Comparison of ENCODE assay signal across 21 mouse cellular contexts in genomic region chr11:118330777-118331176, GRCm38 (mm10). TPM values are rescaled to one million over a fixed set of nuclear protein-coding genes. Genes with fewer than 3 reads are reported as not detected.
DNase-seq lines count a peak whose midpoint lies in the region; ATAC-seq lines count a peak whose summit lies in the region.
"Had no signal": no experiment of that assay in that cellular context is flagged by ENCODE, and none has a peak within 500 bp of the region (broad histone marks: within the 10 kb centered on the region; RNA-seq: fewer than 3 reads in every experiment).

No protein-coding gene starts in this region.

- ATAC-seq in frontal cortex, adult (ENCODE audit: low TSS enrichment): no peak; the same call in 1 of the 2 replicates
- ATAC-seq: activated CD4-positive, CD25-positive, alpha-beta regulatory T cell, adult 4 months; forebrain, embryonic 16.5 days; intestine, embryonic 15.5 days; liver, embryonic 12.5 days had no signal

- DNase-seq in frontal cortex, adult 2 months (ENCODE audit: extremely low spot score in 1 of 2, low spot score in 1 of 2): peak; percentile 42 to 83
- DNase-seq in left cerebral cortex, adult 18-20 months (ENCODE audit: low spot score in 2 of 2): peak; percentile 71 to 83
- DNase-seq in left cerebral cortex, adult 11 months (ENCODE audit: low spot score): no peak
- DNase-seq in right cerebral cortex, adult 2 months (ENCODE audit: low spot score in 2 of 2): peak; percentile 74 to 77
- DNase-seq in right cerebral cortex, postnatal 4 days: no peak
- peak; percentile 71 for DNase-seq in telencephalon, adult 2 months (ENCODE audit: low read depth, low spot score)
- no peak for DNase-seq in adrenal gland, postnatal 36 days
- DNase-seq: adrenal gland, adult 8-10 months; cerebellum, adult 9-11 months; gastrocnemius, postnatal 36 days; kidney, adult 8-10 months; kidney, postnatal 14 days; lung, adult 18-20 months; lung, postnatal 10 days; thymus, adult 18-20 months; thymus, postnatal 36 days had no signal

RNA-seq across cellular contexts. Expression of gene Cep295nl, which starts 11.5 kb away (rescaled TPM):
- 0.52 and 0.76 TPM in 2 replicates for polyA plus RNA-seq in frontal cortex, adult 2 months (2012; rRNA removed)
- total RNA-seq in left cerebral cortex, adult 18-20 months (2021): 1 to 10 TPM in 1 of 2 experiments, under 1 TPM in 1; 0.82 to 1.3 TPM
- total RNA-seq in adrenal gland, postnatal 36 days (2021): 1 to 10 TPM in 1 of 2 experiments, under 1 TPM in 1; 0.46 to 1.1 TPM

RNA-seq across cellular contexts. Expression of gene Timp2, which starts 24.8 kb away (rescaled TPM):
- polyA plus RNA-seq in frontal cortex, adult 2 months (2012; rRNA removed): 192 and 218 TPM in 2 replicates
- 100 to 1,000 TPM; 232 to 261 TPM for total RNA-seq in left cerebral cortex, adult 18-20 months (2021)
- total RNA-seq in adrenal gland, postnatal 36 days (2021): 100 to 1,000 TPM in 1 of 2 experiments, 10 to 100 TPM in 1; 84.0 to 156 TPM

RNA-seq across cellular contexts. Expression of gene Usp36, which starts 40.7 kb away (rescaled TPM):
- polyA plus RNA-seq in frontal cortex, adult 2 months (2012; rRNA removed): 27.7 and 28.4 TPM in 2 replicates
- total RNA-seq in left cerebral cortex, adult 18-20 months (2021): 10 to 100 TPM; 29.3 to 30.3 TPM
- total RNA-seq in adrenal gland, postnatal 36 days (2021): 10 to 100 TPM; 20.8 to 31.3 TPM

Comparison
In these comparisons a context has a peak if more than half of its experiments do, and no peak if none do; other contexts are left out.
1. DNase-seq: peak in frontal cortex, adult 2 months (2 of 2), left cerebral cortex, adult 18-20 months (2 of 2), right cerebral cortex, adult 2 months (2 of 2) and telencephalon, adult 2 months (single experiment); none in left cerebral cortex, adult 11 months (single experiment), right cerebral cortex, postnatal 4 days (single experiment) and adrenal gland, postnatal 36 days (0 of 2).